8 mouse cellular contexts compared by ENCODE assay signal in genomic region chr15:77764391-77765006, GRCm38 (mm10). TPM values are rescaled to one million over a fixed set of nuclear protein-coding genes. Genes with fewer than 3 reads are reported as not detected.
DNase-seq lines count a peak whose midpoint lies in the region; ATAC-seq and TF ChIP-seq lines count a peak whose summit lies in the region.
"Had no signal": no experiment of that assay in that cellular context is flagged by ENCODE, and none has a peak within 500 bp of the region (broad histone marks: within the 10 kb centered on the region; RNA-seq: fewer than 3 reads in every experiment).

No protein-coding gene starts in this region.

- no peaks in the 10 kb centered on the region for H3K27me3 ChIP-seq in stomach, embryonic 15.5 days (replicated peaks)
- H3K27me3 ChIP-seq in thymus, adult 2 months (ENCODE audit: control insufficient read depth, insufficient read depth, low read length), result no peaks in the 10 kb centered on the region

- H3K9me3 ChIP-seq in stomach, embryonic 15.5 days, result no peaks in the 10 kb centered on the region

- TF ChIP-seq POLR2A in thymus, adult 2 months (IDR thresholded peaks at IDR 0.05; ENCODE audit: control insufficient read depth, extremely low read depth, insufficient read depth, low read length, poor library complexity), result no peak

- peak; percentile 57 for DNase-seq in ovary, adult 18-20 months (ENCODE audit: low spot score)
- DNase-seq in ovary, postnatal 10 days (ENCODE audit: low spot score), result no peak
- peak; percentile 69 for DNase-seq in gastrocnemius, postnatal 10 days
- peak; percentile 71 for DNase-seq in kidney, postnatal 10 days
- no peak for DNase-seq in thymus, adult 2 months
- DNase-seq in thymus, postnatal 14 days, result no peak
- DNase-seq: liver, postnatal 0 days had no signal

- H3K9ac ChIP-seq in stomach, embryonic 15.5 days, result no peak overlapping the region
- H3K9ac ChIP-seq: liver, postnatal 0 days had no signal

- peak overlapping the region; percentile 5; the same call in 1 of the 2 replicates for H3K27ac ChIP-seq in stomach, embryonic 15.5 days
- no peak overlapping the region for H3K27ac ChIP-seq in thymus, adult 2 months (ENCODE audit: control insufficient read depth, insufficient read depth, low read length)

- ATAC-seq in stomach, embryonic 15.5 days (ENCODE audit: insufficient read depth, low FRiP score, low read depth), result no peak
- ATAC-seq: liver, postnatal 0 days had no signal

- 72% methylated on average over 13 of the region's 13 CpGs for WGBS in stomach, embryonic 15.5 days
- 91% methylated on average over 13 of the region's 13 CpGs for WGBS in thymus, adult 2 months

- no peaks in the 10 kb centered on the region for H3K4me1 ChIP-seq in stomach, embryonic 15.5 days
- H3K4me1 ChIP-seq in thymus, adult 2 months (replicated peaks; ENCODE audit: control insufficient read depth, insufficient read depth, low read length), result no peaks in the 10 kb centered on the region

- no peak overlapping the region for H3K4me3 ChIP-seq in stomach, embryonic 15.5 days (replicated peaks)
- H3K4me3 ChIP-seq in thymus, adult 2 months (ENCODE audit: control insufficient read depth, insufficient read depth, low read length), result no peak overlapping the region

- H3K4me2 ChIP-seq in stomach, embryonic 15.5 days, result no peak overlapping the region

- no peak for TF ChIP-seq CTCF in thymus, adult 2 months (IDR thresholded peaks at IDR 0.05; ENCODE audit: borderline replicate concordance, control insufficient read depth, extremely low read depth, insufficient read depth, low read length, poor library complexity)

- peaks cover 93% of the 10 kb centered on the region for H3K36me3 ChIP-seq in stomach, embryonic 15.5 days
- H3K36me3 ChIP-seq in thymus, adult 2 months (ENCODE audit: control insufficient read depth, insufficient read depth, low read length), result peaks cover 94% of the 10 kb centered on the region

RNA-seq across cellular contexts. Expression of gene Apol8, which starts 7.7 kb away (rescaled TPM):
- total RNA-seq in gastrocnemius, postnatal 10 days (2021), result under 1 TPM in 1 of 2 experiments, not detected in 1; 0.61 TPM
- 0.75 and 1.7 TPM in 2 replicates for polyA plus RNA-seq in stomach, embryonic 15.5 days (2015; fragmentation: Nextera tagmentation; extraction: Ambion mirVana)
- polyA plus RNA-seq in thymus, adult 2 months (2012; rRNA removed), result 0.08 and 0.11 TPM in 2 replicates

RNA-seq across cellular contexts. Expression of gene Apol9b, which starts 35.7 kb away (rescaled TPM):
- total RNA-seq in gastrocnemius, postnatal 10 days (2021), result not detected
- polyA plus RNA-seq in stomach, embryonic 15.5 days (2015; fragmentation: Nextera tagmentation; extraction: Ambion mirVana), result 0.13 TPM in 1 of 2 replicates, not detected in the other
- 5.6 and 8.1 TPM in 2 replicates for polyA plus RNA-seq in thymus, adult 2 months (2012; rRNA removed)

Comparison
In these comparisons a context has a peak if more than half of its experiments do, and no peak if none do; other contexts are left out.
1. DNase-seq: peak in ovary, adult 18-20 months (single experiment), gastrocnemius, postnatal 10 days (single experiment) and kidney, postnatal 10 days (single experiment); none in ovary, postnatal 10 days (single experiment), thymus, adult 2 months (single experiment) and thymus, postnatal 14 days (single experiment).